Mouse (Mus musculus): ENCODE results near the gene Kctd12b.
"Not testable (repeated sequence)": the region's sequence is repeated elsewhere in the genome, so short reads cannot be mapped to it uniquely, and the experiment has no call there.

Gene Kctd12b

GRCm38 (mm10) chrX:153695782-153696395 lies at the start of gene Kctd12b:
Kctd12b (minus strand) TSS chrX:153696391.
- DNase-seq = peak; percentile 56

- DNase-seq = no peak
Measured at GRCm38 (mm10) chrX:153742493-153742892, 46.3 kb upstream of the Kctd12b start.

- peak; percentile 12 for DNase-seq
Measured at GRCm38 (mm10) chrX:153735697-153736096, 39.5 kb upstream of the Kctd12b start.

- DNase-seq = no peak
Measured at GRCm38 (mm10) chrX:153724400-153724799, 28.2 kb upstream of the Kctd12b start.

- DNase-seq = peak; percentile 74
Measured at GRCm38 (mm10) chrX:153723110-153723916, 27.1 kb upstream of the Kctd12b start, which contains the start of gene Nbdy. Nbdy (plus strand) TSS chrX:153723590.

- peak; percentile 31 for DNase-seq
Measured at GRCm38 (mm10) chrX:153719602-153720001, 23.4 kb upstream of the Kctd12b start.

GRCm38 (mm10) chrX:153716716-153717115 lies 20.5 kb upstream of the Kctd12b start:
- no peak for DNase-seq

GRCm38 (mm10) chrX:153707735-153708134 lies 11.5 kb upstream of the Kctd12b start:
- DNase-seq = peak; percentile 46

- DNase-seq = no peak
Measured at GRCm38 (mm10) chrX:153700463-153700862, 4.3 kb upstream of the Kctd12b start.

- not testable (repeated sequence) for DNase-seq
Measured at GRCm38 (mm10) chrX:153668233-153668632, 28.0 kb downstream of the Kctd12b start.

GRCm38 (mm10) chrX:153664903-153665302 lies 31.3 kb downstream of the Kctd12b start:
- DNase-seq = no peak

GRCm38 (mm10) chrX:153656949-153657348 lies 39.2 kb downstream of the Kctd12b start:
- DNase-seq = no peak

- DNase-seq = no peak
Measured at GRCm38 (mm10) chrX:153640615-153641014, 55.6 kb downstream of the Kctd12b start.

- peak; percentile 12 for DNase-seq
Measured at GRCm38 (mm10) chrX:153636247-153636646, 59.9 kb downstream of the Kctd12b start.
